Mouse (Mus musculus): ENCODE measurements around the gene Arl6. TPM values are rescaled to one million over a fixed set of nuclear protein-coding genes. Genes with fewer than 3 reads are reported as not detected.

Arl6 gene
- polyA plus RNA-seq (2016; fragmentation: Nextera tagmentation; extraction: Ambion mirVana), result 22.6 and 24.0 TPM in 2 replicates

GRCm38 (mm10) chr16:59639102-59639691 lies at the start of gene Arl6:
Arl6 (minus strand) TSS chr16:59639391.
- under 1% methylated on average over 46 of the region's 46 CpGs for WGBS
- H3K4me1 ChIP-seq, result no peaks in the 10 kb centered on the region
- H3K4me3 ChIP-seq, result peak within 1 kb of the TSS; percentile 72
- peak; percentile 96 for DNase-seq (ENCODE audit: low spot score)
- no peaks in the 10 kb centered on the region for H3K27me3 ChIP-seq (ENCODE audit: insufficient read depth, poor library complexity, severe bottlenecking)
- H3K27ac ChIP-seq, result peak within 1 kb of the TSS; percentile 94
- H3K36me3 ChIP-seq, result no peaks in the 10 kb centered on the region
- H3K9me3 ChIP-seq, result no peaks in the 10 kb centered on the region

GRCm38 (mm10) chr16:59685135-59685534 lies 45.9 kb upstream of the Arl6 start:
- 70% methylated on average over 5 of the region's 5 CpGs for WGBS

GRCm38 (mm10) chr16:59683434-59683833 lies 44.2 kb upstream of the Arl6 start:
- WGBS, result 10% methylated on average over 8 of the region's 8 CpGs
- Histone ChIP-seq H3K9me3 (no peaks in the 10 kb centered on the region), H3K4me3 (no peak overlapping the region), H3K36me3 (no peaks in the 10 kb centered on the region), H3K4me1 (no peaks in the 10 kb centered on the region), H3K27ac (no peak overlapping the region), H3K27me3 (ENCODE audit: insufficient read depth, poor library complexity, severe bottlenecking) (no peaks in the 10 kb centered on the region)
- DNase-seq (ENCODE audit: low spot score), result no peak

More at GRCm38 (mm10) chr16:59685135-59685534, 45.9 kb upstream of the Arl6 start:
- Histone ChIP-seq H3K4me3 (no peak overlapping the region), H3K27ac (no peak overlapping the region), H3K27me3 (ENCODE audit: insufficient read depth, poor library complexity, severe bottlenecking) (no peaks in the 10 kb centered on the region), H3K4me1 (no peaks in the 10 kb centered on the region), H3K36me3 (no peaks in the 10 kb centered on the region), H3K9me3 (no peaks in the 10 kb centered on the region)
- no peak for DNase-seq (ENCODE audit: low spot score)

GRCm38 (mm10) chr16:59682216-59682891 lies 43.2 kb upstream of the Arl6 start:
- DNase-seq (ENCODE audit: low spot score), result no peak
- 79% methylated on average over 8 of the region's 8 CpGs for WGBS
- H3K27me3 ChIP-seq (ENCODE audit: insufficient read depth, poor library complexity, severe bottlenecking), result no peaks in the 10 kb centered on the region
- H3K4me1 ChIP-seq, result no peaks in the 10 kb centered on the region
- no peaks in the 10 kb centered on the region for H3K36me3 ChIP-seq
- H3K4me3 ChIP-seq, result no peak overlapping the region
- no peaks in the 10 kb centered on the region for H3K9me3 ChIP-seq
- H3K27ac ChIP-seq, result no peak overlapping the region

- WGBS, result 82% methylated on average over 2 of the region's 2 CpGs
- H3K36me3 ChIP-seq, result no peaks in the 10 kb centered on the region
- DNase-seq (ENCODE audit: low spot score), result no peak
- no peak overlapping the region for H3K4me3 ChIP-seq
- no peaks in the 10 kb centered on the region for H3K4me1 ChIP-seq
- no peak overlapping the region for H3K27ac ChIP-seq
- no peaks in the 10 kb centered on the region for H3K27me3 ChIP-seq (ENCODE audit: insufficient read depth, poor library complexity, severe bottlenecking)
- no peaks in the 10 kb centered on the region for H3K9me3 ChIP-seq
Measured at GRCm38 (mm10) chr16:59666938-59667337, 27.7 kb upstream of the Arl6 start.

DNA sequence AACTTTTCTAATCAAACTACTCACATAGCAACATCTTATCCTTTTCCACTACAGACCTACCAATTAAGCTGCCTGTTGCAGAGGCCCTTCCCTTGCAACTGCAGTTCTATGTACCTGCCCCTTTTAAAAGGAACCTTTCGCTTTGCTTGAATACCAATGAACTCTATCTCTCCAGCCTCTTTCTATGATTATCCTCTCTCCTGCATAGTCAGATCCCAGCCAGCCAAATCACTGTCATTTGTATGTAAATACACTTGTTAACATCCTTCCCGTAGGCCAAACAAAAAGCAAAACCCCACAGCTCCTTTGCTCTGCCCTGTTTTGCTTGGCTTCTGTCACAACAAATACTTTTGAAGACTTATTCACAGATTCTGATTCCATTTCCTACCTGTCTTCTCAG lies 4.6 kb upstream of the Arl6 start:
- H3K36me3 ChIP-seq, result no peaks in the 10 kb centered on the region

DNA sequence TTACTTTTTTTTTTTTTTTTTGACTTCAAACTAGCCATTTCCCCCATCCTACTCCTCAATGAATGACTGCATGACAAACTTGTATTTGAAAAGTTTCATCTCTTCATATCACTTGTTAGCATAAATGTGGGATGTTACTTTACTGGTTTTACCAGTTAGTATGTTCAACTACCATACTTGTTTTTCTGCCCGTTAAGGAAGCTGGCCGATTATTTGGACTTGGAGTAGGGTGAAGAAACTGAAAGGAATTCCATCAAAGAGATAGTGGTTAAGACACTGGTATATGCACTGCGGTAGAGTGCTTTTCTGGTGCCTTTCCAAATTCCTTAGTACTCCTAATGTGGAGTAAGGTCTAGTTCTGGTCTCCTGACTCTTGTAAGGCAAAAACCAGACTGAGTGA lies 794 bp upstream of the Arl6 start:
- no peak overlapping the region for H3K27ac ChIP-seq
- no peaks in the 10 kb centered on the region for H3K27me3 ChIP-seq (ENCODE audit: insufficient read depth, poor library complexity, severe bottlenecking)
- DNase-seq (ENCODE audit: low spot score), result no peak
- H3K4me1 ChIP-seq, result no peaks in the 10 kb centered on the region
- WGBS, result 85% methylated on average over 3 of the region's 3 CpGs
- no peaks in the 10 kb centered on the region for H3K36me3 ChIP-seq
- no peaks in the 10 kb centered on the region for H3K9me3 ChIP-seq
- H3K4me3 ChIP-seq, result no peak overlapping the region

More for the DNA sequence above, 4.6 kb upstream of the Arl6 start:
- DNase-seq (ENCODE audit: low spot score), result no peak
- 58% methylated on average over 2 of the region's 2 CpGs for WGBS
- no peak overlapping the region for H3K27ac ChIP-seq
- H3K27me3 ChIP-seq (ENCODE audit: insufficient read depth, poor library complexity, severe bottlenecking), result no peaks in the 10 kb centered on the region
- H3K4me3 ChIP-seq, result no peak overlapping the region
- H3K9me3 ChIP-seq, result no peaks in the 10 kb centered on the region
- no peaks in the 10 kb centered on the region for H3K4me1 ChIP-seq

DNA sequence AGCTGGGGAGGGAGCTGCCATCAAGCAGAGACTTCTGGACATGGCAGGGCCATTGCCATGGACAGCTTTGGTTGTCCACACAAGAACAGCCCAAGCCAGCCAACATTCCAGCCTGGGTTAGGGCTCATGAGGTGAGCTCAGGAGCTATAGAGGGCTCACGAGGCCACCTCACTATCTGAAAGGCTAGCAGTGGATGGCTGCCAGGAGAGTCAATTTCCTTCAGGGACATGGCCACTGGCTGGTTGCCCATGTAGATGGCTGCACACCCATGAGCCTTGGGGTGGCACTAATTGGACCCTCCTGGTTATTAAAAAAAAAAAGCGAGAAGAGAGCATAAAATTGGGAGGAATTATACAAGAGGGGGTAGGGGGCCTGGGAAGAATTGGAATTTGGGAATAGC lies 4.6 kb downstream of the Arl6 start:
- Histone ChIP-seq H3K27me3 (ENCODE audit: insufficient read depth, poor library complexity, severe bottlenecking) (no peaks in the 10 kb centered on the region), H3K4me1 (no peaks in the 10 kb centered on the region), H3K36me3 (peaks cover 9% of the 10 kb centered on the region; the same call in 1 of the 2 replicates), H3K9me3 (no peaks in the 10 kb centered on the region), H3K27ac (no peak overlapping the region), H3K4me3 (no peak overlapping the region)
- DNase-seq (ENCODE audit: low spot score), result no peak
- 81% methylated on average over 2 of the region's 2 CpGs for WGBS

DNA sequence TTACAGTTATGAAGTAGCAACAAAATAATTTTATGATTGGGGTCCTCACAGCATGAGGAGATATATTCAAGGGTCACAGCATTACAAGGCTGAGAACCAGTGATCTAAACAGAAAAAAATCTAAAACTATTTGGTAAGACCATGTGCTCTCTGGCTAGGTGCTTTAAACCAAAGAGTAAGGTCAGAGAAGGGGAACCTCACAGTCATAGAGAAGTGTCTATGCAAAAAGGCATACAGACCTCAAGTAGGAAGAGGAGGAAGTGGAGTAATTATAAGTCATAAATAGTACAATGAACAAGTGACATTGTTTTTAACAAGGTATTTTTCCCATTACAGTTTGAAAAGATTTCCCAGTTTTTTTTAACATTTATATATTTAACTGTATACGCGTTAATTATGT lies 17.6 kb downstream of the Arl6 start:
- no peak for DNase-seq (ENCODE audit: low spot score)
- Histone ChIP-seq H3K9me3 (no peaks in the 10 kb centered on the region), H3K36me3 (no peaks in the 10 kb centered on the region), H3K27me3 (ENCODE audit: insufficient read depth, poor library complexity, severe bottlenecking) (no peaks in the 10 kb centered on the region), H3K4me3 (no peak overlapping the region), H3K27ac (no peak overlapping the region), H3K4me1 (no peaks in the 10 kb centered on the region)
- 90% methylated on average over 2 of the region's 2 CpGs for WGBS

DNA sequence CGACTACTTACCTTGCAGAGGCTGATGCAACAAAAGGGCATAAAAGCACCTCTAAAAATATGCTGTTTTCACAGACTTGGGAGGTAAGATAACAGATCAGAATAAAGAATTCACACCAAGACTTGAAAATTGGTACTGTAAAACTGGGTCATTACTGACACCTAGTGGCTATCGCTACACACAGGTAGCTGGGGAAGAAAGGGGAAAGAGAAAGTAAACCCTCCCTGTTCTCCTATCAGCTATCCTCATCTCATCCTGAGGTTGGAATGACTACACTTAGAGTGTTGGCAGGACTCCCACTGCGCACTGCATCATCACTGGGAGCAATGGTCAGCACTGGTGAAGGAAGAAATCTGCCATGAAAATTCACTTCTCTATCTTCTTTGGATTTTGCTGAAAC lies 22.0 kb downstream of the Arl6 start:
- DNase-seq (ENCODE audit: low spot score), result no peak

GRCm38 (mm10) chr16:59615675-59616074 lies 23.5 kb downstream of the Arl6 start:
- Histone ChIP-seq H3K27me3 (ENCODE audit: insufficient read depth, poor library complexity, severe bottlenecking) (no peaks in the 10 kb centered on the region), H3K4me1 (no peaks in the 10 kb centered on the region), H3K27ac (no peak overlapping the region), H3K4me3 (no peak overlapping the region), H3K9me3 (no peaks in the 10 kb centered on the region), H3K36me3 (peaks cover 7% of the 10 kb centered on the region; the same call in 1 of the 2 replicates)
- no peak for DNase-seq (ENCODE audit: low spot score)
- WGBS, result 76% methylated on average over 3 of the region's 3 CpGs

More for the DNA sequence above, 22.0 kb downstream of the Arl6 start:
- Histone ChIP-seq H3K4me1 (no peaks in the 10 kb centered on the region), H3K36me3 (peaks cover 4% of the 10 kb centered on the region; the same call in 1 of the 2 replicates), H3K9me3 (no peaks in the 10 kb centered on the region), H3K27ac (no peak overlapping the region), H3K4me3 (no peak overlapping the region), H3K27me3 (ENCODE audit: insufficient read depth, poor library complexity, severe bottlenecking) (no peaks in the 10 kb centered on the region)
- WGBS, result 23% methylated on average over 3 of the region's 3 CpGs

DNA sequence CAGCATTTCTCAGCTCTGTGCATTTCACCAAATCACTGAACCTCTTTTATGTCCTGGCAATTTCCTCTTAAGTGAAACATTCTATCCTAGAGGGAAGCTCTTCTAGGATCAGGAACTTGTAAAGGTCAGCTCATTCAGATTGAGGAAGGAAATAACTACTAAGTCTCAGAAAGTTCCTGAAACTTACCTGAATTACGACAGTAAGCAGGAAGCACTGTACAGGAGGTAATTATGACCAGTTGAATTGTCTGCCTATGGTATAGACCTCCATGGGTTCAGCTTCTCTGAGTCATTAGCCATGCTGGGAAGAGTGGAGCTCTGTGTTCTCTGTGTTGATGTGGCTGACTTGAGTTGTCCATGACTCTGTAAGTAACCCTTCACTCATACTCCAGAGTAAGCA lies 28.4 kb downstream of the Arl6 start:
- no peaks in the 10 kb centered on the region for H3K27me3 ChIP-seq (ENCODE audit: insufficient read depth, poor library complexity, severe bottlenecking)
- no peak overlapping the region for H3K4me3 ChIP-seq
- H3K36me3 ChIP-seq, result peaks cover 7% of the 10 kb centered on the region; the same call in 1 of the 2 replicates
- H3K9me3 ChIP-seq, result no peaks in the 10 kb centered on the region
- H3K4me1 ChIP-seq, result no peaks in the 10 kb centered on the region
- 79% methylated on average over 1 of the region's 1 CpGs for WGBS
- no peak overlapping the region for H3K27ac ChIP-seq
- DNase-seq (ENCODE audit: low spot score), result no peak

DNA sequence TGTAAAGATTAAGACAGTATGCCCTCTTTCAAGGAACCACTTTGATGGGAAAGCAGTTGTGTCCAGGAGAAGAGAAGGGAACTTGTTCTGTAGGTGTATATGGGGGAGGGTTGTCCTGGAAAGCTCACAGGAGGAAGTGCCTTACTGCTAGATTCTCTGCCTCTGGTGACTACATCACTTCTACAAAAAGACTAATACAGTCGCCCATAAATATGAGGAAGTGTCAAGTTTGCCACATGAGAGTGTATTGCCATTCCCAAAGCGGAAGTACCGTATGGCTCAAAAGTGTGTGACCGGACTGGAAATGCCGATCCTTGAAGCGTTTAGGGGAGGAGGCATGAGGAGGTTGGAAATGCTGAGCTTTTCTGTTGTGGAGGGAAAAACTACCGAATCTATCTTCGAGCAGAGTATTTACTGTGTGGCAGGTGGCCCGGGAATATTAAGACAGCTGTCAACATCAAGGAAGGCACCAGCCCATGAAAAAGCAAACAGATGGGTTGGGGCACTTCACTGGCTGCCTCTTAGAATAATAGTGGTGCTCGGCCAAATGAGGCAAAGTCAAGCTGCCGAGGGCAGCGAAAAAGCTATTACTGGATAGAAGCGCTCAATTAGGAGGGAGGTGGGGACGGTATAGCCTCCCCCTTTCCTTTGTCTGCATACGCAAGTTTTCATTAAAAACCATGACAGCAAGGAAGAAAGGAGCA lies 35.0 kb downstream of the Arl6 start:
- Histone ChIP-seq H3K4me1 (0 out of 2 replicates have a peak, but pooled peaks cover 7% of the 10 kb centered on the region), H3K9me3 (no peaks in the 10 kb centered on the region), H3K4me3 (no peak overlapping the region), H3K27me3 (ENCODE audit: insufficient read depth, poor library complexity, severe bottlenecking) (no peaks in the 10 kb centered on the region), H3K36me3 (no peaks in the 10 kb centered on the region), H3K27ac (no peak overlapping the region)
- 72% methylated on average over 15 of the region's 15 CpGs for WGBS
- DNase-seq (ENCODE audit: low spot score), result no peak
